Mouse (Mus musculus) macrophage (primary cell): ENCODE measurements around the gene Tfr2. TPM values are rescaled to one million over a fixed set of nuclear protein-coding genes. Genes with fewer than 3 reads are reported as not detected.

Source experiments
- H3K27ac ChIP-seq: fragments of 350-480 bp; formaldehyde crosslinking; 2 replicates; pipeline ENCODE4 v1.9.0; 2021
- H3K36me3 ChIP-seq: fragments of 350-480 bp; formaldehyde crosslinking; 2 replicates; pipeline ENCODE4 v1.9.0; 2021; ENCODE audit errors: inconsistent target
- H3K4me3 ChIP-seq: fragments of 350-480 bp; formaldehyde crosslinking; 2 replicates; pipeline ENCODE4 v1.9.0; 2021; ENCODE audit errors: inconsistent target
- H3K79me2 ChIP-seq: fragments of 350-480 bp; formaldehyde crosslinking; 2 replicates; pipeline ENCODE4 v1.9.0; 2021; ENCODE audit errors: inconsistent target
- WGBS: methylation state at CpG from one replicate; pipeline ENCODE4 v1.1.7; 2026; ENCODE audit warnings: inconsistent platforms; ENCODE audit not compliant: missing documents; 5-methylcytosine and 5-hydroxymethylcytosine counted together
- polyA plus RNA-seq: library from polyadenylated mRNA; stranded (reverse); fragments of 250-400 nt; gene quantifications from 3 replicates; pipeline ENCODE4 v1.2.4, GENCODE M21; 2018; ENCODE audit warnings: inconsistent platforms

Tfr2 gene
- polyA plus RNA-seq, 1 experiment from 2014 or later, result 0.17 TPM

DNA sequence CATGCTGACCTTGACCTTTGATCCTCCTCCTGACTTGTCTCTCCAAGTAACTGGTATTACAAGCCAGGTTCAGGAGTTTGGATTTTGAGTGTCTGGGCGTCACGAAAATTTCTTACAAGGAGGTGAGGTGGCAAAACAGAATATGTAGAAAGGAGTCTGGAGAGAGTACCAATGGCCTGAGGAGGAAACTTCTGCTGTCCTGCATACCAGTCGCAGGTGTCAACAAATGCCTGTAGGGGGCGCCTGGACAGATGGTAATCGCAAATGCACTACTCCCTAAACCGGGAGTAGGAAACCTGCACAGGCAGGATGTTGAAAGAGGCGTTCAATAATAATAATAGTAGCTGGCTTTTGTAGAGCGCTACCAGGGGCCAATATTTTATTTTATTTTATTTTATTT, 15.3 kb downstream of the Tfr2 start:
- Histone ChIP-seq H3K79me2 (no peaks in the 10 kb centered on the region), H3K36me3 (no peaks in the 10 kb centered on the region), H3K27ac (no peak overlapping the region), H3K4me3 (no peak overlapping the region)
- WGBS, result 27% methylated on average over 8 of the region's 8 CpGs

DNA sequence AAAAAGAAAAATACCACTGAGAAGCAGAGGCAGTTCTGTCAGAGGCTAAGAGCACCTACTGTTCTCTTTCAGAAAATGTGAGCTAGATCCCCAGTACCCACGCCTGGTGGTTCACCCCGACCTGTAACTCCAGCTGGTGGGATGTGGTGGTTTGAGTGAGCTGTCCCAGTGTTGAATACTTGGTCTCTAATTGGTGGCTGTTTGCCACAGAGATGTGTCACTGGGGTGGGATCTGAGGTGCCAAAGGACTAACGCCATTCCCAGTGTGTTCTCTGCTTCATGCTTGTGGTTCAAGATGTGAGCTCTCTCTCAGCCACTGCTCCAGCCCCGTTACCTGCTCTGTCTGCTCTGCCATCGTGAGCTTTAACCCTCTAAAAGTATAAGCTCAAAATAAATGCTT, 20.9 kb downstream of the Tfr2 start:
- Histone ChIP-seq H3K27ac (no peak overlapping the region), H3K4me3 (no peak overlapping the region), H3K79me2 (no peaks in the 10 kb centered on the region), H3K36me3 (no peaks in the 10 kb centered on the region)
- 71% methylated on average over 4 of the region's 5 CpGs for WGBS

DNA sequence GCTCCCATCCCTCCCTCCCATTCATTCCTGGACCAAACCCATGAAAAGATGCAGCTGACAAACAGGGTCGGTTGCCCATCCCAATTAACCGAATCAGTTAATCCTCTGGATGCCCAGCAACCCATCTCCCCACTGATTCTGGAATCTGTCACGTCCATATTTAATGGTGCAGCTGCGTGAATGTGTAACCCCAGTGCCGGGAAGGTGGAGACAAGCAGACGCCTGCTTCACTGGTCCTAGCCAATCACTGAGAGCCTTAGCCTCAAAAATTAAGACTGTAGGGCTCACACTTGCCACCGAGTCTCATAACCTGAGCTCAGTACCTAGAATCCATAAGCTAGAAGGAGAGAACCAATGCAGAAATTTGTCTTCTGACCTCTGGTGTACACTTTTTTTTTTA, 26.3 kb downstream of the Tfr2 start:
- no peaks in the 10 kb centered on the region for H3K36me3 ChIP-seq
- no peak overlapping the region for H3K4me3 ChIP-seq
- peaks cover 13% of the 10 kb centered on the region; the same call in 1 of the 2 replicates for H3K79me2 ChIP-seq
- 95% methylated on average over 7 of the region's 7 CpGs for WGBS
- no peak overlapping the region for H3K27ac ChIP-seq

- WGBS, result 28% methylated on average over 28 of the region's 30 CpGs
- H3K36me3 ChIP-seq, result no peaks in the 10 kb centered on the region
- peak overlapping the region; percentile 32 for H3K4me3 ChIP-seq
- H3K27ac ChIP-seq, result peak overlapping the region; percentile 40
- peaks cover 13% of the 10 kb centered on the region; the same call in 1 of the 2 replicates for H3K79me2 ChIP-seq
Observed at GRCm38 (mm10) chr5:137596601-137597261, 27.1 kb downstream of the Tfr2 start.

GRCm38 (mm10) chr5:137597625-137598024, 28.0 kb downstream of the Tfr2 start:
- Histone ChIP-seq H3K79me2 (peaks cover 20% of the 10 kb centered on the region), H3K27ac (no peak overlapping the region), H3K36me3 (no peaks in the 10 kb centered on the region), H3K4me3 (no peak overlapping the region)
- WGBS, result 62% methylated on average over 6 of the region's 6 CpGs

- Histone ChIP-seq H3K27ac (no peak overlapping the region), H3K4me3 (no peak overlapping the region)
- 27% methylated on average over 2 of the region's 2 CpGs for WGBS
Observed at GRCm38 (mm10) chr5:137598100-137598826, 28.6 kb downstream of the Tfr2 start.

GRCm38 (mm10) chr5:137599600-137599999, 30.0 kb downstream of the Tfr2 start:
- WGBS, result 32% methylated on average over 9 of the region's 9 CpGs

More at GRCm38 (mm10) chr5:137598100-137598826, 28.6 kb downstream of the Tfr2 start:
- Histone ChIP-seq H3K79me2 (peaks cover 27% of the 10 kb centered on the region), H3K36me3 (no peaks in the 10 kb centered on the region)

DNA sequence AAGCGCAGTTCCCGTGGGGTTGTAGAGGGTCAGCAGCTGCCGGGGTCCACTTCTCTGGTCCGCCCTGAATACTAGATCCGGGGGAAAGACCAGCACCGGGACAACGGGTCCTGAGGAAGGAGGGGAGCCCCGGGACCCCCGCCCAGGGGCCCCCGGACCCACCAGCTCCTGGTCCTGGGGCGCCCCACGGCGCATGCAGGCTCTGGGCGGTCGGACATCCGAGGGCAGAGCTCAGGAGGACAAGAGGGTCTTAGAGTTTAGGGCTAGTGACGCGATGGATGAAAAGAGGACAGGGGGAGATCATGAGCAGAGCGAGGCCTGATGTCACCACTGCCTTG, 30.6 kb downstream of the Tfr2 start:
- Histone ChIP-seq H3K27ac (peak overlapping the region; percentile 98), H3K79me2 (peaks cover 33% of the 10 kb centered on the region), H3K4me3 (peak overlapping the region; percentile 67), H3K36me3 (no peaks in the 10 kb centered on the region)
- WGBS, result 2% methylated on average over 19 of the region's 19 CpGs

More at GRCm38 (mm10) chr5:137599600-137599999, 30.0 kb downstream of the Tfr2 start:
- Histone ChIP-seq H3K79me2 (peaks cover 33% of the 10 kb centered on the region), H3K27ac (peak overlapping the region; percentile 98), H3K4me3 (peak overlapping the region; percentile 67), H3K36me3 (no peaks in the 10 kb centered on the region)

DNA sequence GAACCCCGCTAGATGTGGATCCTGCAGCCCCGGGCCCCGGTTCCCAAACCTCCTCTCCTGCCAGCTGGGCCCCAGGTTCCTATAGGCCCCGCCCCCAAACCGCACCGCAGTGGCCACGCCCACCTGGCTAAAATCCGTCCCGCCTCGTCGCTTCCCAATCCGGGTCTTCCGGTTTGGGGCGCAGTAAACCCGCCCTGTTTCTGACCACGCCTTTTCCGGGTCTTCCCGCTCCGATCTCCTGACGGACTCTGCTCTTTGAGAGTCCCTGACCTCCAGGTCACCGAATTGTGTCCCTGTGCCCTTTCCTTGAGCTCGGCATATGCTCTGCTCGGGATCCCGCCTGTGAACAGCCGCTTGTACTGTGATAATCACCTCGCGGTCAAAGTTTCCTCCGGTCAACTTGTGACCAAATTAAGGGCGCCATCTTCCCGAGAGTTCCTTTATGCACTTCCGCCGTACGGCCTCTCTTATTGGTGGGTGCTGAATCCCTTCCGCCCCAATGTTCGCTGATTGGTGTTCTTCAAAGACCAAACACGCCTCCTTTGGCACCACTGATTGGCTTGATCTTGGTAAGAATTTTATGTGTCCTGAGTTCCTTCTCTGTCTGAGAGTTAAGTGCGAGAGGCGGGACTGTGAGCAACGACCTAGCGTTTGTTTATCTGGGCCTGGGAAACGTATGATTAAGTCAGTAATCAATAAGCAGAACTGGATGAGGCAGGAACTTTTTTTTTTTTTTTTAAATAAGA, 31.2 kb downstream of the Tfr2 start, which contains the start of gene Mospd3:
Gene Mospd3, minus strand, starts transcription at position 440 of the 746 bp plus-strand sequence.
- Histone ChIP-seq H3K27ac (peak within 1 kb of the TSS; percentile 98), H3K79me2 (peaks cover 33% of the 10 kb centered on the region), H3K4me3 (peak within 1 kb of the TSS; percentile 67), H3K36me3 (no peaks in the 10 kb centered on the region)
- under 1% methylated on average over 41 of the region's 41 CpGs for WGBS

GRCm38 (mm10) chr5:137601365-137601729, 31.7 kb downstream of the Tfr2 start:
- no peaks in the 10 kb centered on the region for H3K36me3 ChIP-seq

DNA sequence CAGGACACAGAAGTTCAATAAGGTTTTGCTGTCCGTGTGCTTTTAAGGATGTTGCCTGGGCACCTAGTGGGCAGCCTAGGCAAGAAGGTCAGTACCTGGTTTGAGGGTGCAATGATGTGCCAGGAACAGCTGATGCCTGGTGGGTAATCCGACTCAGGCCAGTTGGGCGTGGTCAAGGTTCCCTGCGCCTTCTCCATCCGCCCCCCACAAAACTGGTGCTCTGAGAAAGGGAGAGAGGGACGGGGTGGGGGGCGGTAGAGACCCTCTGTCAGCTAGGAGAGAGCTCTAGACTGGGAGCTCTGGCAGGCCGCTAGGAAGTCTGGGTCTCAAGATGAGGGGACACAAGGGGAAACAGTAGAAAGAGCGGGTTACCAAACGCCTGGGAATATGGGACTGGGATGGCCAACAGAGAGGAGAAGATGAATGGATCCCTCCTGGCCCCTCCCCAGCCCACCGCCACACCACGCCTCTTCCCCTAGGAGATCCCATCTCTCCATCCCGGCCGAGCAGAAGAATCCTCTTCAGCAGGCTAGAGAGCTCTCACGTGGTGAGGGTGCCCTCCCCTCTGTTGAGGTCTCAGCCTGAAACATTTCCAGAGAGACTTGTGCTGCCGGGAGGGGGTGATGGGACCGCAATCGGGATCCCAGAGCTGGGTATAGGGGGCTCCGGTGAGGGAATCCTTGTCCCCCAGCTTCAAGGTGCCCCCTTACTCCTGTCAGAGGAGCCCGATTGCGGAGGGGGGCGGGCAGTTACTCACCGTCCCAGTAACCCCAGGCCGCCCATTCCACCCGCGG, 38.4 kb downstream of the Tfr2 start:
- peaks cover 9% of the 10 kb centered on the region; the same call in 1 of the 2 replicates for H3K79me2 ChIP-seq
- no peak overlapping the region for H3K4me3 ChIP-seq
- H3K27ac ChIP-seq, result no peak overlapping the region
- 83% methylated on average over 24 of the region's 26 CpGs for WGBS
- H3K36me3 ChIP-seq, result no peaks in the 10 kb centered on the region

More at GRCm38 (mm10) chr5:137601365-137601729, 31.7 kb downstream of the Tfr2 start:
- H3K4me3 ChIP-seq, result peak overlapping the region; percentile 67
- peak overlapping the region; percentile 98 for H3K27ac ChIP-seq
- peaks cover 33% of the 10 kb centered on the region for H3K79me2 ChIP-seq
- WGBS, result 0% methylated on average over 22 of the region's 22 CpGs

DNA sequence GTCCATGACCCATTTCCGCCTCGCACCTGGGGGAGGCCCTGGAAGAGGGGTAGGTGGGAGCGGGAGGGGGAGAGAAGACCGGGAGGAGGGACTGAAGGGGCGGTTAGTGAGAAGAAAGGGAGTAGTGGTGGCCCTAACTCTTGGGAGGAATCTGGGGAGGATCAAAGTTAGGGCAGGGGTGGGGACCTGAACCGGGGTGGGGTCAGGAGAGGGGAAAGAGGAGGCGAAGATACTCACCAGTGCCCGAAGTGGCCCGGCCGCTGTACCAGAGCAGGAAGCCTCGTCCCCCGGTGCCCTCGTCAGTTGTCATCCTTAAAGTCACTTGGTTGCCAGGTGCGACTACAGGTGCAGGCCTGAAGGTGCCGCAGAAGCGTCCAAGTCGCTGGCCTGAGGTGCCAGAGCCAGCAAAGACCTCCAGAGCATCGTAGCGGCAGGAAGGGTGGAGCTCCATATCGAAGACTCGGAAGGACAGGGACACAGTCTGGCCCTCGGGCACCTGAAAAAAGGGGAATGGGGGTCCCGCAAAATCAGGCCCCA, 39.1 kb downstream of the Tfr2 start:
- Histone ChIP-seq H3K79me2 (peaks cover 2% of the 10 kb centered on the region; the same call in 1 of the 2 replicates), H3K4me3 (no peak overlapping the region), H3K36me3 (no peaks in the 10 kb centered on the region), H3K27ac (no peak overlapping the region)
- 86% methylated on average over 16 of the region's 23 CpGs for WGBS

DNA sequence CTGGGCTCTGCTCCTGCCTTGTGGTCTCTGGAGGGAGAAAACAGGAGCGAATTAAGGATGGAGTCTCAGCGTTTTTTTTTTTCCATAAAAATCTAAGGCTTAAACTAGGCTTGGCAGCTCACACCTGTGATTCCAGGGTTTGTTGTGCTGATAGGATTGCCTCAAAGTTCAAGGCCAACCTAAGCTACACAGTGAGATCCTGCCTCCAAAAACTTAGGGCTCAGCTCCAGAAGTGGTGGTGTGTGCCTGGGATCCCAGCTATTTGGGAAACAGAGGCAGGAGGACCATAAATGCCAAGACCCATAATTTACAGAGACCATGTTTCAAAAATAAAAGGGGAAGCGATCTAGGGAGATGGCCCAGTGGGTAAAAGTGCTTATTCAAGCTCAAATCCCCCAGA, 39.7 kb downstream of the Tfr2 start:
- H3K27ac ChIP-seq, result no peak overlapping the region
- H3K36me3 ChIP-seq, result no peaks in the 10 kb centered on the region
- H3K4me3 ChIP-seq, result no peak overlapping the region
- 84% methylated on average over 3 of the region's 3 CpGs for WGBS
- no peaks in the 10 kb centered on the region; the same call in 1 of the 2 replicates for H3K79me2 ChIP-seq

DNA sequence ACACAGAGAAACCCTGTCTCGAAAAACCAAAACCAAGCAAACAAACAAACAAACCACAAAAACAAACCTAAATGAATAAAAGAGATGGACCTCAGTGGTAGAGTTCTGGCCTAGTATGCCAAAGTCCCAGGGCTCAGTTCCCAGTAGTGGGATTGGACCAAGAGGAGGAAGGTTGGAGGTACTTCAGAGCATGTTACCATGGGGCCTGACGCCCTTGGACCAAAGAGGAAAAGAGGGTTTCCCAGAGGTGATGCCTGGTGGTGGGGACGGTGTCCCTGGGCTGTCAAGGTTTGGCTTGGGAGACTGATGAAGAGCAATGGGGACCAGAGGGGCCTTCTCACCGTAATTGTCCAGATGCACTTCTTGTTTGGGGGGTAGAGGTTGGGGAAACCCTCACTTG, 40.4 kb downstream of the Tfr2 start:
- H3K79me2 ChIP-seq, result no peaks in the 10 kb centered on the region; the same call in 1 of the 2 replicates
- WGBS, result 87% methylated on average over 3 of the region's 4 CpGs
- H3K4me3 ChIP-seq, result no peak overlapping the region
- H3K36me3 ChIP-seq, result no peaks in the 10 kb centered on the region
- no peak overlapping the region for H3K27ac ChIP-seq
